Mouse (Mus musculus) lung, embryonic 14.5 days (tissue): ENCODE measurements at regions not wholly inside any gene's neighbourhood (a gene's known extent, or its start where the extent isn't known, plus 50 kb on each side); places are given as distances from the start of the nearest gene placed in this dataset.

ENCODE experiments used
- ATAC-seq: fragments of 200-750 bp; cut with Nextera tagmentation; 2 replicates; pipeline ENCODE4 v1.8.0; 2017; ENCODE audit warnings: mild to moderate bottlenecking, moderate TSS enrichment, moderate library complexity; ENCODE audit not compliant: insufficient read depth
- DNase-seq: peaks from one replicate; pipeline ENCODE4 v3.0.0-alpha.2; 2015
- H3K27ac ChIP-seq: fragments of 300-500 bp; sonication (generic); 2 replicates; pipeline ENCODE4 v1.5.1; 2014; ENCODE audit warnings: low read depth, mild to moderate bottlenecking, moderate library complexity
- H3K27me3 ChIP-seq: fragments of 300-500 bp; sonication (generic); 2 replicates; pipeline ENCODE4 v1.6.1; 2014; ENCODE audit warnings: low read length, control low read depth; ENCODE audit not compliant: insufficient read depth
- H3K36me3 ChIP-seq: fragments of 300-500 bp; sonication (generic); 2 replicates; pipeline ENCODE4 v1.6.1; 2014; ENCODE audit warnings: control low read depth; ENCODE audit not compliant: insufficient read depth
- H3K4me1 ChIP-seq: fragments of 300-500 bp; sonication (generic); 2 replicates; pipeline ENCODE4 v1.6.1; 2014; ENCODE audit warnings: antibody characterized with exemption, control low read depth; ENCODE audit not compliant: insufficient read depth
- H3K4me2 ChIP-seq: fragments of 300-500 bp; sonication (generic); 2 replicates; pipeline ENCODE4 v1.6.1; 2014; ENCODE audit warnings: mild to moderate bottlenecking
- H3K4me3 ChIP-seq: fragments of 300-500 bp; sonication (generic); 2 replicates; pipeline ENCODE4 v1.5.1; 2014; ENCODE audit warnings: low read depth, low read length
- H3K9ac ChIP-seq: fragments of 300-500 bp; sonication (generic); 2 replicates; pipeline ENCODE4 v1.6.1; 2014
- H3K9me3 ChIP-seq: fragments of 300-500 bp; sonication (generic); 2 replicates; pipeline ENCODE4 v1.6.1; 2016; ENCODE audit warnings: low read depth, low read length, control low read depth
- CTCF ChIP-seq: IDR thresholded peaks from 2 replicates; pipeline ENCODE4 v1.5.1; 2016; ENCODE audit warnings: antibody characterized with exemption, low read depth
- WGBS: fragments of 180-500 bp; shearing (Covaris S2); extraction: QIAGEN DNeasy Blood & Tissue Kit; methylation state at CpG from one replicate; pipeline ENCODE4 v1.1.7; 2014; 5-methylcytosine and 5-hydroxymethylcytosine counted together

- WGBS = 89% methylated on average over 8 of the region's 8 CpGs
- no peak for TF ChIP-seq CTCF
These were observed 99.0 kb upstream of the Cdh9 start for GRCm38 (mm10) chr15:16629341-16630121.

GRCm38 (mm10) chr15:16639631-16640030 lies 88.9 kb upstream of the Cdh9 start:
- H3K9ac ChIP-seq = no peak overlapping the region
- H3K4me2 ChIP-seq = no peak overlapping the region
- H3K9me3 ChIP-seq = no peaks in the 10 kb centered on the region
- no peaks in the 10 kb centered on the region for H3K27me3 ChIP-seq
- TF ChIP-seq CTCF = no peak
- ATAC-seq (no peak), DNase-seq (no peak)
- 33% methylated on average over 3 of the region's 3 CpGs for WGBS
- no peaks in the 10 kb centered on the region for H3K4me1 ChIP-seq
- H3K4me3 ChIP-seq = no peak overlapping the region
- H3K36me3 ChIP-seq = no peaks in the 10 kb centered on the region
- no peak overlapping the region for H3K27ac ChIP-seq

More at GRCm38 (mm10) chr15:16629341-16630121, 99.0 kb upstream of the Cdh9 start:
- Histone ChIP-seq H3K4me3 (no peak overlapping the region), H3K9me3 (no peaks in the 10 kb centered on the region), H3K27ac (no peak overlapping the region), H3K9ac (no peak overlapping the region), H3K4me2 (no peak overlapping the region), H3K36me3 (no peaks in the 10 kb centered on the region), H3K4me1 (no peaks in the 10 kb centered on the region), H3K27me3 (no peaks in the 10 kb centered on the region)
- DNase-seq (no peak), ATAC-seq (no peak)

- Histone ChIP-seq H3K4me3 (no peak overlapping the region), H3K36me3 (no peaks in the 10 kb centered on the region), H3K9me3 (no peaks in the 10 kb centered on the region), H3K4me2 (no peak overlapping the region), H3K4me1 (no peaks in the 10 kb centered on the region), H3K27ac (no peak overlapping the region), H3K9ac (no peak overlapping the region), H3K27me3 (no peaks in the 10 kb centered on the region)
- 67% methylated on average over 3 of the region's 3 CpGs for WGBS
- TF ChIP-seq CTCF = no peak
- ATAC-seq = no peak
- no peak for DNase-seq
These were observed 75.5 kb upstream of the Cdh9 start for GRCm38 (mm10) chr15:16652934-16653669.

- H3K27me3 ChIP-seq = no peaks in the 10 kb centered on the region
- 69% methylated on average over 4 of the region's 4 CpGs for WGBS
- H3K4me2 ChIP-seq = no peak overlapping the region
- H3K27ac ChIP-seq = no peak overlapping the region
- no peak overlapping the region for H3K9ac ChIP-seq
- no peak for TF ChIP-seq CTCF
- no peaks in the 10 kb centered on the region for H3K9me3 ChIP-seq
- no peaks in the 10 kb centered on the region for H3K4me1 ChIP-seq
- no peak overlapping the region for H3K4me3 ChIP-seq
- no peak for DNase-seq
- no peak for ATAC-seq
- H3K36me3 ChIP-seq = no peaks in the 10 kb centered on the region
These were observed 74.9 kb upstream of the Cdh9 start for GRCm38 (mm10) chr15:16653690-16654089.

GRCm38 (mm10) chr15:16661226-16661625 lies 67.3 kb upstream of the Cdh9 start:
- no peak for TF ChIP-seq CTCF
- WGBS = 81% methylated on average over 3 of the region's 3 CpGs
- Histone ChIP-seq H3K27me3 (no peaks in the 10 kb centered on the region), H3K4me2 (no peak overlapping the region), H3K36me3 (no peaks in the 10 kb centered on the region), H3K9ac (no peak overlapping the region), H3K4me3 (no peak overlapping the region), H3K9me3 (no peaks in the 10 kb centered on the region), H3K4me1 (no peaks in the 10 kb centered on the region), H3K27ac (no peak overlapping the region)
- DNase-seq = no peak
- no peak for ATAC-seq
